Mouse (Mus musculus) lung, postnatal 36 days (tissue): ENCODE data around the gene Tmem269.

Source experiments
- DNase-seq: peaks from one replicate; pipeline ENCODE4 v3.0.0; 2022; ENCODE audit warnings: mixed read lengths

Tmem269 gene

DNA sequence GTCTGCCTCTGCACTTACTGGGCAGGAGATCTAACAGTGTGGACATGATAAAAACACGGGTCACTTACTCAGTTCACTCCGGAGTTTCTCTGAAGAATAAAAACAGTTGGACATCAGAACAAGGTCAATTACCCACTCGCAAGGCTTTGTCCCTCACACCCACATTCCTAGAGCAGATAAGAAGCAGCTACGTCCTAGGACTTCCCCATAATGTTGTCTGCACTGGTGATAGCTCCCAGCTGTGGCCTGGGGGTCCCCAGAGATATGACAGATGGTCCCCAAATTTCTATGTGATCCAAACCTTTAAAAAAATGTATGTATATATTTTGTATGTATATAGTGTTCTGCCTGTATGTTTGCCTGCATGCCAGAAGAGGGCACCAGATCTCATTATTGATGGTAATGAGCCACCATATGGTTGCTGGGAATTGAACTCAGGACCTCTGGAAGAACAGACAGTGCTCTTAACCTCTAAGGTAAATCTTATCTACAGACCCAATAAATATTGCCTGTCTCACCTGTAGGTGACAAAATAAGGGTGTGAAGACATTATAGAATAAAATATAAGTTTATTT is 37.8 kb downstream of the Tmem269 start:
- no peak for DNase-seq

DNA sequence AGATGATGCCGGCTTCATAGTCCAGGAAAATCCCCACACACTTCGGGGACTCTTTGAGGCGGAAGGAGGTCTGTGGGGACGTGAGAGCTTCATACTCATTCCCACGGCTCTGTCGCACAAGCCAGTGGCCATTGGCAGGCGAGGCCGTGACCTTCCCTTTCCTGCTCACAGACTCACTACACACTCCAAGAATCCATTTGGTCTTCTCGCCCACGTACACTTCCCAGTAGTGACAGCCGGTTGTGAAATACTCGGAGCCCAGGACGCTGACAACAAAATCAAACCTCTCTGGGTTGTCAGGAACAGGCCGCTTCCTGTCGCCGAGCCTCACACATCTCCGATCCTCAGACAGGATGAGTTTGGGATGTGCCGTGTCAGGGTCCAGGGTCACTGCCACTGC is 39.7 kb downstream of the Tmem269 start:
- peak; percentile 34 for DNase-seq

DNA sequence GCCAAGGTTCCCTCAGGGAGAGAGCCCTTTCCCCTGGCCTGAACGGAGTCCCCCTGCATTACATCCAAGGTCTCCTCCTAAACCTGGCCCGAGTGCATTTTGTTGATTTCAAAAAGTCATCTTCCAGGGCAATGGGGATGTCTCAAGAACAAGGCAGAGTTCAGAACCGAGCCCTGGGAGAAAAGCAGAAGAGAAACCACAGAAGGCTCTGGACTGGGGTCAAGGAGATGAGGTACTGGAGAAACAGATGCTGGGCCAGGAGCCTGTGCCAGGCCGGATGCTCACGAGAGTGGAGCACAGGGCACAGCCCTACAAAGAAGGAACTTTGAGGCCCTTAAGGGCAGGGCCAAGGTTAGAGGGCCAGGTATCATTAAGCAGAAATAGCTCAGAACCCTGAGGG is 40.3 kb downstream of the Tmem269 start:
- DNase-seq: peak; percentile 44

DNA sequence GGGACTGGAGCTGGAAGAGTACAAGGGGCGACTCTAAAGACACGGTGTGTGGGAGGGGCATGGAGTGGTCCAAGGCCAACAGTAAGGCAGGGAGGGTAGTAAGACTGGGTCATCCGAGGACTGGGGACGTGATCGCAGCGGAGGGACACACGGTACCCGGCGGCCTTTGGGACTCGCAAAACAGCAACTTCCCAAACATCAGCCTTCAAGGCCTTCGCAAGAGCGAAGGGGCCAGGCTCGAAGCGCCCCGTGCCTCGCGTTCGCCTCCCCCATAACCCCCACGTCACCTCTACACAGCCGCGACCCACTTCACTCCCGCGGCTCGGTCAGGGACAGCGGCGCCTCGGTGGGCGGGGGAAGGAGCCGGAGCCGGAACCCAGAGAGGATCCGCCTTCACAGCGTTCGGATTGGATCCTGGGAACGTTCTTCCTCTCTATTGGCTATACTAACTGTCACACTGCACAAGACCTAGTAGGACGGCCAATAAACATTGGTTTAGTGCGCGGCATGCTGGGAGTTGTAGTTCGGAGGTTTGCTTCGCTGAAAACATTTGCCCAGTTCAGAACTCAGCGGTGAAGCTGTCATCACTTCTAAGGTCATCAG is 44.1 kb downstream of the Tmem269 start, which contains the start of gene Zfp691:
Zfp691 (minus strand) TSS at position 345 of the 603 bp plus-strand sequence.
- peak; percentile 99 for DNase-seq

DNA sequence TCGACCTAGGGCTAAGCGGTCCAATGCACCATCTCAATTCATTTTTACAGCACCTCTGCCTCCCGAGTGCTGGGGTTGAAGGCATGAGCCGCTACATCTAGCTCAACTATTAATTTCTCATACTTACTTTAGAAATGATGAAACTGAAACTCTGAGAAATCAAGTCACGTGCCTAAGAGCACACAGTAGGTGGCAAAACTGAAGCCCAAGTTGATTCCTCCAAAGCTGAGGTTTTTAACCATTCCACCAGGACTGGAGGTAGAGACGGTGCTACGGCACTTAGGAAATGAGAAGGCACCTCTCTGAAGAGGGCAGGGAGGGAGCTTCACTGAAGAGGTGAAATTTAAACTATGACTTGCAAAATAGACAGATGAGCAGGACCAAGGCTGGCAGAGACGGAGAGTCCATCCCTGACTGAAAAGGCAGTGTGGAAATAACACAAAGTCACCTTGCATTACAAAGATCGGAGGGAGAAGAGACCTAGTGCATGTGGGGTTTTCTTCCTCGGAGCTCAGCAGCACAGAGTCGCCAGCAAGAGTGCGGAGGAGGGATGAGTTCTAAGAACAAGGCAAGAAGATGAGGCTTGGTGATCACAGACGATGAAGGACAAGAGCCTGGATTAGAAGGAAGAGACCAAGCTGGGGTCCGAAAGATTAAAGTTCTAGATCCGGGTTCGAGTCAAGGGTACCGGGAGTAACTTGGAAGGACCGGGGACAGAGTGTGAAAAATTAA is 44.9 kb downstream of the Tmem269 start:
- no peak for DNase-seq

DNA sequence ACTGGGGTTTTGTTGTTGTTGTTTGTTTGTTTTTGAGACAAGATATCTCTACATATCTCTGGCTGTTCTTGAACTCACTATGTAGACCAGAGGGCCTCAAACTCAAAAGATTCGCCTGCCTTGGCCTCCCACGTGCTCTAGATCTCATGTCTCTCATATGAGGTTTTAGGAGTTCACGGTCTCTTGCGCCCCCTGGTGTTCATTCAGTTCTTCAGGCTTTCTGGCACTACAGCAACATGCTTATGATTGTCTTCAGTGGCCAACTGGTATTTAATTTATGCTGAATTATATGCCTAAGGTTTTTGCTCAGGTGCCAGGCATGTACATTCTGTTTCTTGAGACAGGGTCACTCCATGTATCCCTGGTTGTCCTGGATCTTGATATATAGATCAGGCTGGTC is 50.4 kb downstream of the Tmem269 start:
- peak; percentile 94 for DNase-seq

DNA sequence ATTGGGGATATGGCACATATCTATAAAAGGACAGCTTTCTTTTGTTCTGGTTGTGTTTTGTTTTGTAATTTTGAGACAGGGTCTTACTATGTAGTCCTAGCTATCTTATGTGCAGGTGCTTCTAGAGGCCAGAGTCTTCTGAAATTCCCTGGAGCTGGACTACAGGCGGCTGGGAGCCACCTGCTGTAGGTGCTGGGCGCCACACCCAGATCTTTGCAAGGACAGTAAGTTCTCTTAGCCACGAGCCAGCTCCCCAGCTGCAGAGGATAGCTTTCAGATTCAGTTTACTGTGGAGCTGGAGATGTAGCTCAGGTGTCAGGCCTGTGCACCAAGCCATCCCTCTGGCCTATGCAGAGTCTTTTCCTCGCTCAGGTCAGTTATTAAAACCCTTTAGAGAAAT is 50.9 kb downstream of the Tmem269 start:
- DNase-seq: no peak

DNA sequence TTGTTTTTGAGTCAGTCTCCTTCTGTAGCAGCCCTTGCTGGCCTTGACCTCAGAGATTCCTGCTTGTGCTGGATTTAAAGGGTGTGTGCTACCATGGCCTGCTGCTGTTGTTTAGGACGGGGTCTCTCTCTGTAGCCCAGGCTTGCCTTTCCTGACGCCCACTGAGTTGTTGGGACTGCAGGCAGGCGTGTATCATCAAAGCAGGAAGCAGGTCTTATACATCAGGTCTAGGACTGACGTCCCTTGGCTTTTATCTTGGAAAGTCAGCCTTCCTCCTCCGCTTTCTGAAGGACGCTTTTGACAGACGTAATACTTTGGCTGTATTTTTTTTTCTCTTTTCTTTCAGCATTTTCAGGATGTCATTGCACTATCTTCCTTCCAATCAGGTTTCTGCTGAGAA is 52.1 kb downstream of the Tmem269 start:
- DNase-seq: no peak

DNA sequence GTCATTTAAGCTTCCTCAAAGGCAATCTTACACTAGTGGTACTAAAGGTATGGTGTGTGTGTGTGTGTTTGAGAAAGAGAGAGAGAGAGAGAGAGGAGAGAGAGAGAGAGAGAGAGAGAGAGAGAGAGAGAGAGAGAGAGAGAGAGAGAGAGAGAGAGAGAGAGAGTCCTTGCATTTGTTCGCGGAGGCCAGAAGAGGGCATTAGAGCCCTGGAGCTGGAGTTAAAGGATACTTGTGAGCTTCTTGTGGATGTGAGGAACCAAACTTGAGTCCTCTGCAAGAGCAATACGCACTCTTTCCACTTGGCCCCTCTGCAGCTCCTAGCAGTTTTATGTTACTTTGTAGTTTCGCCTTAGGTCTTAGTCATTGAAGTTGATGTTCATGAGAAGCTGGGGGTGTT is 55.0 kb downstream of the Tmem269 start:
- no peak for DNase-seq

DNA sequence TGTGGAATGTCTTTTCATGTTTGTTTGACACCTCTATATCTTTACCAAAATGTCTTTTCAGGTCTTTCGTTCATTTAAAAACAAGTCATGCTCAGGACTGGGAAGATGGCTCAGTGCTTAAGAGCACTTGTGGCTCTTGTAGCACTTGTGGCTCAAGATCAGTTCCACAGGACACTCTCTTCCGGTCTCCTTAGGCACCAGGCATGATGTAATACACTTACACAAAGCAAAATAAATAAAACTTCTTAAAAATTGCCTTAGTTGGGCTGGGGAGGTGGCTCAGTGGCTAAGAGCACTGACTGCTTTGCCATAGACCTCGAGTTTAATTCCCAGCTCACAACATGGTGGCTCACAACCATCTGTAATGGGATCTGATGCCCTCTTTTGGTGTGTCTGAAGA is 56.7 kb downstream of the Tmem269 start:
- no peak for DNase-seq

DNA sequence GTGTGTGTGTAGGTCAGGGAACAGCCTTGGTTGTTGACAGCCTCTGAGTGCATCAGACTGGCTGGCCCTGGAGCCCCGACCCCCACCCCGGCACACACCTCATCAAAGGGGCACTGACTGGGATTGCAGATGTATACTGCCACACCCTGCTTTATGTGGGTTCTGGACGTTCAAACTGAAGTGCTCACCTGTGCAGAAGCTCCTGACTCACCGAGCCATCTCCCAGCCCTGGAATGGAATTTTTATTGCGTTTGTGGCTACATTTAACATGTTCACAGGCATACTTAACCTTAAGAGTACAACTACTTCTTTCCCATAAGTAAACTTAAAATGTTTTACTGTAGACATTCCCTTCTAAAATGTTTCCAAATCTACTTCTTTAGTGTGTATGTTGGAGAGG is 60.1 kb downstream of the Tmem269 start:
- DNase-seq: peak; percentile 30

DNA sequence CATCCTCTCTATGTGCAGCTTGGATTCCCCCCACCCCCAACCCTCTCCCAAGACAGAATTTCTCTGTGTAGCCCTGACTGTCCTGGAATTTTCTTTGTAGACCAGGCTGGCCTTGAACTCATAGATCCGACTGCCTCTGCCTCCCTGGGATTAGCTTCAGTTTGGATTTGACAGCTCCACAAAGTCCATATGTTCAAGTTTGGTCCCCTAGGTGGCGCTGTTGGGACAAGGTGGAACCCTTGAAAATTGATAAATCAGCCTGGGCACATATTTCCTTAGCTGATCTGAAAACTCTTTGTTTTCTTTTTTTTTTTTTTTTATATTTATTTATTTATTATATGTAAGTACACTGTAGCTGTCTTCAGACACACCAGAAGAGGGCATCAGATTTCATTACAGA is 60.8 kb downstream of the Tmem269 start:
- peak; percentile 88 for DNase-seq
